Mouse (Mus musculus) heart, embryonic 14.5 days (tissue): ENCODE measurements around the gene Zfp687. TPM values are rescaled to one million over a fixed set of nuclear protein-coding genes. Genes with fewer than 3 reads are reported as not detected.

Experiments used
- ATAC-seq: fragments of 200-750 bp; cut with Nextera tagmentation; 2 replicates; pipeline ENCODE4 v1.8.0; 2017; ENCODE audit warnings: low read depth, moderate TSS enrichment; ENCODE audit not compliant: insufficient number of reproducible peaks, insufficient read depth, low FRiP score
- H3K27ac ChIP-seq, 2 experiments: fragments of 200-500 bp in 1 of 2; fragments of 300-500 bp in 1 of 2; sonication (generic) in 1 of 2; replicated peaks in 1 of 2; 2 replicates each; pipeline ENCODE4 v1.5.1; 2012 to 2014; ENCODE audit warnings: low read depth in 2 of 2, low read length in 2 of 2, control low read depth in 1 of 2, mild to moderate bottlenecking in 1 of 2, mixed read lengths in 1 of 2; ENCODE audit not compliant: control insufficient read depth in 1 of 2, insufficient read depth in 1 of 2
- H3K27me3 ChIP-seq: fragments of 300-500 bp; sonication (generic); 2 replicates; pipeline ENCODE4 v1.6.1; 2014; ENCODE audit warnings: mild to moderate bottlenecking, low read length, control low read depth; ENCODE audit not compliant: control insufficient read depth, insufficient read depth
- H3K36me3 ChIP-seq: fragments of 300-500 bp; sonication (generic); 2 replicates; pipeline ENCODE4 v1.6.1; 2014; ENCODE audit warnings: mild to moderate bottlenecking, control low read depth, low read length, mixed read lengths; ENCODE audit not compliant: control insufficient read depth, insufficient read depth
- H3K4me1 ChIP-seq, 2 experiments: fragments of 200-500 bp in 1 of 2; fragments of 300-500 bp in 1 of 2; sonication (generic) in 1 of 2; 2 replicates each; pipeline ENCODE4 v1.6.1; 2012 to 2014; ENCODE audit warnings: low read length in 2 of 2, control low read depth in 1 of 2, mixed read lengths in 1 of 2; ENCODE audit not compliant: control insufficient read depth in 2 of 2, insufficient read depth in 2 of 2
- H3K4me2 ChIP-seq: fragments of 300-500 bp; sonication (generic); 2 replicates; pipeline ENCODE4 v1.6.1; 2014; ENCODE audit warnings: mild to moderate bottlenecking, low read length
- H3K4me3 ChIP-seq, 2 experiments: fragments of 200-500 bp in 1 of 2; fragments of 300-500 bp in 1 of 2; sonication (generic) in 1 of 2; 2 replicates each; pipeline ENCODE4 v1.5.1; 2012 to 2014; ENCODE audit warnings: low read length in 2 of 2, mild to moderate bottlenecking in 2 of 2, control low read depth in 1 of 2, low read depth in 1 of 2, moderate library complexity in 1 of 2; ENCODE audit not compliant: control insufficient read depth in 1 of 2, insufficient read depth in 1 of 2
- H3K9ac ChIP-seq: fragments of 300-500 bp; sonication (generic); 2 replicates; pipeline ENCODE4 v1.6.1; 2014; ENCODE audit warnings: mild to moderate bottlenecking, low read length
- H3K9me3 ChIP-seq: fragments of 300-500 bp; sonication (generic); 2 replicates; pipeline ENCODE4 v1.6.1; 2016; ENCODE audit warnings: low read length, control low read depth; ENCODE audit not compliant: control insufficient read depth
- WGBS: fragments of 180-500 bp; shearing (Covaris S2); extraction: QIAGEN DNeasy Blood & Tissue Kit; methylation state at CpG from one replicate; pipeline ENCODE4 v1.1.7; 2014; 5-methylcytosine and 5-hydroxymethylcytosine counted together
- microRNA-seq: library from miRNA; unstranded; fragments of <30 nt; microRNA quantifications from one replicate; pipeline ENCODE4, GENCODE M21; 2016
- polyA plus RNA-seq: library from polyadenylated mRNA; unstranded; fragments of >200 nt; fragmentation: Nextera tagmentation; extraction: Ambion mirVana; gene quantifications from 2 replicates; pipeline ENCODE4 v1.2.1, GENCODE M21; 2014

Zfp687 gene
- polyA plus RNA-seq, 1 experiment from 2014 or later = 16.9 TPM

- no peak overlapping the region for H3K4me2 ChIP-seq
- ATAC-seq = no peak
- 48% methylated on average over 5 of the region's 5 CpGs for WGBS
These were observed 54.9 kb downstream of the Zfp687 start for GRCm38 (mm10) chr3:94960322-94960721.

DNA sequence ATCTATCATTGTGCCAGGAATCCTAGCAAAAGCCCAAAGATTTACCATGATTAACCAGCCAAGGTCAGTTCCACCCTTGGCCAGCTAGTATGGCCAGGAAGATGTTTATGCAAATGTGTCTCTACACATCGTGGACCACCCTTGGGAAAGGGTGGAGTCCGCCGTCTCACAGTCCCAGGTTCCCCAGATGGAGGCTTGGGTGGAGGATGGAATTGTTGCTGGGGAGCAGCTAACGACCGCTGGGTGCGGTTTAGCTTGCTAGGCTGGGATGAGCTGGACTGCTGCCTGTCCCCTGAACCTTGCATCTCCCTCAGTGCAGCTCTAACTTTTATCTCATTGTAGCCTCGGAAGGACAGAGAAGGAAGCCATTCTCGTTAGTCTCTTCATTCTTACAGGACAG lies 55.4 kb downstream of the Zfp687 start:
- H3K36me3 ChIP-seq = peaks cover 34% of the 10 kb centered on the region
- no peak overlapping the region for H3K27ac ChIP-seq
- no peaks in the 10 kb centered on the region for H3K27me3 ChIP-seq
- H3K4me1 ChIP-seq = peaks cover 3 to 17% of the 10 kb centered on the region in 2 experiments
- H3K9ac ChIP-seq = no peak overlapping the region
- no peak overlapping the region for H3K4me3 ChIP-seq
- H3K4me2 ChIP-seq = no peak overlapping the region
- 37% methylated on average over 8 of the region's 8 CpGs for WGBS
- H3K9me3 ChIP-seq = no peaks in the 10 kb centered on the region
- ATAC-seq = no peak

More at GRCm38 (mm10) chr3:94960322-94960721, 54.9 kb downstream of the Zfp687 start:
- H3K27ac ChIP-seq = no peak overlapping the region
- H3K9me3 ChIP-seq = no peaks in the 10 kb centered on the region
- H3K27me3 ChIP-seq = no peaks in the 10 kb centered on the region
- H3K4me1 ChIP-seq = peaks cover 0 to 12% of the 10 kb centered on the region in 2 experiments; a peak in 3 of 4 replicates
- H3K9ac ChIP-seq = no peak overlapping the region
- no peak overlapping the region for H3K4me3 ChIP-seq
- peaks cover 34% of the 10 kb centered on the region for H3K36me3 ChIP-seq

DNA sequence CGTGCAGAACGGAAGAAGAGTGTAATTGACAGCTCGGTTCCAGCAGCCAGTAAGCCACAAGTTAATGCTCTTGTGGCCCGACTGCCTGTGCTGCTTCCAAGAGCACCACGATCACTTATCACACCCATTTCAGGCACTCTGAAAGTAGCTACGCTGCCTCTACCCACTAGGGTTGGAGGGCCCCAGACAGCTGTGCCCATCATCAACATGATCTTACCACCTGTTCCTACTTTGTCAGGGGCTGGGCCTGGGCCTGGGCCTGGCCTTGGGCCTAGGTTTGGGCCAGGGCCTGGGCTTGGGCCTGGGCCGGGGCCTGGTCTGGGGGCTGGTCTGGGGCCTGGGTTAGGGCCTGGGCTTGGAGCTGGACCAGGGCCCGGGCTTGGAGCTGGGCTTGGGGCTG lies 57.0 kb downstream of the Zfp687 start:
- H3K36me3 ChIP-seq = peaks cover 34% of the 10 kb centered on the region
- H3K4me3 ChIP-seq = no peak overlapping the region
- ATAC-seq = no peak
- 76% methylated on average over 8 of the region's 8 CpGs for WGBS
- H3K27ac ChIP-seq = no peak overlapping the region
- no peak overlapping the region for H3K9ac ChIP-seq
- H3K9me3 ChIP-seq = no peaks in the 10 kb centered on the region
- no peak overlapping the region for H3K4me2 ChIP-seq
- peaks cover 4 to 21% of the 10 kb centered on the region in 2 experiments for H3K4me1 ChIP-seq
- no peaks in the 10 kb centered on the region for H3K27me3 ChIP-seq

Small RNA genes lying within 50 kb of the gene (microRNA-seq; reads per million reads assigned to microRNA genes)
- gene Mir7013 = not detected

Other genes with a start within 250 kb of the Zfp687 start
- gene Cgn, start 229.0 kb downstream of the Zfp687 start, polyA plus RNA-seq = 0.78 and 1.1 TPM in 2 replicates
- gene Pogz, start 177.9 kb downstream of the Zfp687 start, polyA plus RNA-seq = 12.8 and 14.5 TPM in 2 replicates
- 296 and 297 TPM in 2 replicates for gene Psmb4, start 128.5 kb downstream of the Zfp687 start, polyA plus RNA-seq
- 71.7 and 74.5 TPM in 2 replicates for gene Selenbp1, start 82.4 kb downstream of the Zfp687 start, polyA plus RNA-seq
- gene Rfx5, start 61.4 kb downstream of the Zfp687 start, polyA plus RNA-seq = 6.9 and 8.1 TPM in 2 replicates
- 17.4 and 21.8 TPM in 2 replicates for gene Pi4kb, start 40.7 kb downstream of the Zfp687 start, polyA plus RNA-seq
- 176 and 188 TPM in 2 replicates for gene Psmd4, start 27.2 kb upstream of the Zfp687 start, polyA plus RNA-seq
- gene Pip5k1a, start 91.5 kb upstream of the Zfp687 start, polyA plus RNA-seq = 11.9 and 12.7 TPM in 2 replicates
- gene Vps72, start 95.6 kb upstream of the Zfp687 start, polyA plus RNA-seq = 87.5 and 95.7 TPM in 2 replicates
- 1.6 and 2.2 TPM in 2 replicates for gene Tmod4, start 109.0 kb upstream of the Zfp687 start, polyA plus RNA-seq
- gene Scnm1, start 118.6 kb upstream of the Zfp687 start, polyA plus RNA-seq = 58.5 and 58.7 TPM in 2 replicates
- gene Lysmd1, start 118.6 kb upstream of the Zfp687 start, polyA plus RNA-seq = 8.1 and 8.4 TPM in 2 replicates
- gene Tnfaip8l2, start 126.9 kb upstream of the Zfp687 start, polyA plus RNA-seq = 2.6 and 3.3 TPM in 2 replicates
- 3.2 and 5.8 TPM in 2 replicates for gene Sema6c, start 145.0 kb upstream of the Zfp687 start, polyA plus RNA-seq
- gene Gabpb2, start 202.5 kb upstream of the Zfp687 start, polyA plus RNA-seq = 6.6 and 7.9 TPM in 2 replicates
- gene Cdc42se1, start 213.3 kb upstream of the Zfp687 start, polyA plus RNA-seq = 61.7 and 63.3 TPM in 2 replicates
- 12.6 and 14.2 TPM in 2 replicates for gene Mllt11, start 216.7 kb upstream of the Zfp687 start, polyA plus RNA-seq
- 0.23 and 0.46 TPM in 2 replicates for gene Gm128, start 226.2 kb upstream of the Zfp687 start, polyA plus RNA-seq
- not detected in 2 replicates for gene Bnipl, start 235.7 kb upstream of the Zfp687 start, polyA plus RNA-seq